Mouse (Mus musculus) embryonic facial prominence, embryonic 12.5 days (tissue): ENCODE results near the gene 2010300C02Rik. TPM values are rescaled to one million over a fixed set of nuclear protein-coding genes. Genes with fewer than 3 reads are reported as not detected.

ENCODE experiments used
- ATAC-seq: fragments of 200-750 bp; cut with Nextera tagmentation; 2 replicates; pipeline ENCODE4 v1.8.0; 2017; ENCODE audit not compliant: insufficient number of reproducible peaks, insufficient read depth, low FRiP score, low TSS enrichment
- H3K27ac ChIP-seq: fragments of 300-500 bp; sonication (generic); 2 replicates; pipeline ENCODE4 v1.5.1; 2016; ENCODE audit warnings: mild to moderate bottlenecking
- H3K27me3 ChIP-seq: fragments of 300-500 bp; sonication (generic); 2 replicates; pipeline ENCODE4 v1.6.1; 2016; ENCODE audit warnings: mild to moderate bottlenecking, moderate library complexity
- H3K36me3 ChIP-seq: fragments of 300-500 bp; sonication (generic); 2 replicates; pipeline ENCODE4 v1.6.1; 2016; ENCODE audit warnings: mild to moderate bottlenecking
- H3K4me1 ChIP-seq: fragments of 300-500 bp; sonication (generic); 2 replicates; pipeline ENCODE4 v1.6.1; 2016
- H3K4me2 ChIP-seq: fragments of 300-500 bp; sonication (generic); replicated peaks from 2 replicates; pipeline ENCODE4 v1.6.1; 2016; ENCODE audit warnings: mild to moderate bottlenecking, moderate library complexity
- H3K4me3 ChIP-seq: fragments of 300-500 bp; sonication (generic); 2 replicates; pipeline ENCODE4 v1.5.1; 2016; ENCODE audit warnings: mild to moderate bottlenecking
- H3K9ac ChIP-seq: fragments of 300-500 bp; sonication (generic); 2 replicates; pipeline ENCODE4 v1.6.1; 2016; ENCODE audit warnings: mild to moderate bottlenecking, moderate library complexity
- H3K9me3 ChIP-seq: fragments of 300-500 bp; sonication (generic); 2 replicates; pipeline ENCODE4 v1.6.1; 2016; ENCODE audit warnings: mild to moderate bottlenecking, moderate library complexity
- WGBS: fragments of 180-500 bp; shearing (Covaris S2); methylation state at CpG from one replicate; pipeline ENCODE4 v1.1.7; 2016; 5-methylcytosine and 5-hydroxymethylcytosine counted together
- polyA plus RNA-seq: library from polyadenylated mRNA; unstranded; fragments of >200 nt; fragmentation: Nextera tagmentation; extraction: Ambion mirVana; gene quantifications from 2 replicates; pipeline ENCODE4 v1.2.1, GENCODE M21; 2016

Gene 2010300C02Rik
- polyA plus RNA-seq = 2.0 and 2.3 TPM in 2 replicates

GRCm38 (mm10) chr1:37719761-37720640 is at the start of gene 2010300C02Rik:
2010300C02Rik (minus strand) TSS chr1:37720085.
- H3K9ac ChIP-seq = peak within 1 kb of the TSS; percentile 68
- H3K4me1 ChIP-seq = peaks cover 11% of the 10 kb centered on the region; the same call in 1 of the 2 replicates
- peak within 1 kb of the TSS; percentile 59 for H3K4me3 ChIP-seq
- H3K27ac ChIP-seq = no peak within 1 kb of the TSS
- H3K36me3 ChIP-seq = no peaks in the 10 kb centered on the region
- peak; percentile 83 for ATAC-seq
- peaks cover 33% of the 10 kb centered on the region for H3K27me3 ChIP-seq
- H3K4me2 ChIP-seq = peak within 1 kb of the TSS; percentile 99
- under 1% methylated on average over 55 of the region's 69 CpGs for WGBS
- H3K9me3 ChIP-seq = no peaks in the 10 kb centered on the region

- no peak overlapping the region for H3K4me3 ChIP-seq
- H3K27ac ChIP-seq = no peak overlapping the region
- H3K36me3 ChIP-seq = no peaks in the 10 kb centered on the region
- ATAC-seq = no peak
- H3K27me3 ChIP-seq = no peaks in the 10 kb centered on the region
- no peaks in the 10 kb centered on the region for H3K9me3 ChIP-seq
- H3K9ac ChIP-seq = no peak overlapping the region
- H3K4me1 ChIP-seq = no peaks in the 10 kb centered on the region
- H3K4me2 ChIP-seq = no peak overlapping the region
Observed at GRCm38 (mm10) chr1:37759407-37759806, 39.5 kb upstream of the 2010300C02Rik start.

DNA sequence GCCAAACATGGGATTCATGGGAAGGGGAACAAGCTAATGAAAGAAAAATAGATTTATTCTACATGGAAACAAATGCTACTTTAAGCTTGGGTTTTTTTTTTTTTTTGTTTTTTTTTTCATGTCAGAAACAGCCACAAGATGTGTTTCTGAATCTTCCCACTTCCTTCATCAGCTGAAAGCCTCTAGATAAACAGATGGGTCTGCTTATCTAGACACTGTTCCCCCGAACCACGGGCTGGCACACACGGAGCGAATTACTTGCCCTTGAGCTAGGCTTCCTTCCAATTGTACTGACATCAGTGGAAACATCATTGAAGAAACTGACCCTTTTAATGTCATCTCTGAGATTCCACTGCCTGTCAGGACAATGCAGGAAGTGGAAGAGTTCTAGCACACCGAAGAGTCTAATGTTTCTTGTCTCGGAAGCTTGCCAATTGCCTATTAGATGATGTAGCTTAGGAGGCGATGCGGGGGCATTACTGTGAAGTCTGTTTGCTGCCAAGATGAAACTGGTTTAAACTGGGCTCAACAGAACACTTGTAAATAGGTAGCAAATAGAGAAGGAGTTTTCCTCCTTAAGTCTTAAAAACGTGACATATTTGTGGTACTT is 24.9 kb upstream of the 2010300C02Rik start:
- WGBS = 77% methylated on average over 9 of the region's 9 CpGs

GRCm38 (mm10) chr1:37742602-37743270 is 22.9 kb upstream of the 2010300C02Rik start:
- Histone ChIP-seq H3K9ac (no peak overlapping the region), H3K27me3 (no peaks in the 10 kb centered on the region), H3K4me3 (no peak overlapping the region), H3K36me3 (no peaks in the 10 kb centered on the region), H3K9me3 (no peaks in the 10 kb centered on the region), H3K4me2 (0 out of 2 replicates have a peak overlapping the region, but pooled peaks have one; percentile 11), H3K27ac (no peak overlapping the region), H3K4me1 (no peaks in the 10 kb centered on the region)
- no peak for ATAC-seq
- 55% methylated on average over 14 of the region's 14 CpGs for WGBS

More for the DNA sequence above, 24.9 kb upstream of the 2010300C02Rik start:
- Histone ChIP-seq H3K36me3 (no peaks in the 10 kb centered on the region), H3K9ac (no peak overlapping the region), H3K27me3 (no peaks in the 10 kb centered on the region), H3K4me1 (no peaks in the 10 kb centered on the region), H3K27ac (no peak overlapping the region), H3K9me3 (no peaks in the 10 kb centered on the region), H3K4me3 (no peak overlapping the region), H3K4me2 (no peak overlapping the region)
- no peak for ATAC-seq

DNA sequence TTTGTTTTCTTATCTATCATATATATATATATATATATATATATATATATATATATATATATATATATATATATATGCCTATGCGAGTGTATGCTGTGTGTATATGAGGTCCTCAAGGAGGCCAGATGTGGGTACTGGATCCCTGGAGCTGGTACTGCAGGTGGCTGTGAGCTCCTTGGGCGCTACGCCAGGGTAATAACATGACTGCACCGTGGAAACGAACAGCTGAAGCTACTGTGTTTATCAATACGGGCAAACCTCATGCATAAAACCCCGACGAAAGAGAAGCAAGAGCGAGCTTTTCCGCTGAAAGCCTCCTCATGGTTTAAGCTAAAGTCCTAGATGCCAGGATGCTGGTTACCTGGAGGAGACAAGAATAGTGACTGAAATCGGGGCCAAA is 22.2 kb upstream of the 2010300C02Rik start:
- Histone ChIP-seq H3K27ac (no peak overlapping the region), H3K4me3 (no peak overlapping the region), H3K9me3 (no peaks in the 10 kb centered on the region), H3K4me1 (no peaks in the 10 kb centered on the region), H3K27me3 (no peaks in the 10 kb centered on the region), H3K4me2 (no peak overlapping the region), H3K36me3 (no peaks in the 10 kb centered on the region), H3K9ac (no peak overlapping the region)
- ATAC-seq = no peak
- WGBS = 92% methylated on average over 11 of the region's 11 CpGs

DNA sequence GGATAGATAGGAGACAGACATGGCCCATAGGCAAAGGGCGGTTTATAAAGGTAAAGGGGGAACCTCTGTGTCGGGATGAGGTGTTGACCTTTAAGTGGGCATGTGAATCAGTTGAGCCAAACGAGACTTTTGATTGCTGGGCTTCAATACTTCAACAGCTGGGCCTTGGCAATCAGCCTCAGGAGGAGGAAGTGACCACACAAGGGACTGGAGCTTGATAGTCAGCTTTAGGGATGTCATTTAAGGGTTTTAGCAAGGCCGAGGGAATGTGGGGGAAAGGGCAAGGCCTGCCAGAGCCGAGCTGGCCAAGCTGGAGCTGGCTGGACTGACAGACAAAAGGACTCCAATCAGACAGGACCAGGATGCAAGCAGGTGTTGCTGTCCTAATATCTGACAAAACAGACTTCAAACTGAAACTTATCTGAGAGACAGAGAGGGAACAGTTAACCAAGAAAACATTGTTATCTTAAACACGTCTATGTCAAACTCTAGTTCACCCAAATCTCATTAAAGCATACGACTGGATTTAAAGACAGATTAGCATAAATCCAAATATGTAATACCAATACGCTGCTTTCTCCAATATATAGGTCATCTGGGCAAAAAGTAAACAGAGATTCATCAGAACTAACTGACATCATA is 20.4 kb upstream of the 2010300C02Rik start:
- H3K36me3 ChIP-seq = no peaks in the 10 kb centered on the region
- no peak overlapping the region for H3K4me3 ChIP-seq
- no peaks in the 10 kb centered on the region for H3K27me3 ChIP-seq
- H3K4me2 ChIP-seq = no peak overlapping the region
- no peak overlapping the region for H3K27ac ChIP-seq
- H3K4me1 ChIP-seq = no peaks in the 10 kb centered on the region
- no peak for ATAC-seq
- no peak overlapping the region for H3K9ac ChIP-seq
- no peaks in the 10 kb centered on the region for H3K9me3 ChIP-seq
- 75% methylated on average over 8 of the region's 8 CpGs for WGBS

- no peak for ATAC-seq
- H3K27me3 ChIP-seq = no peaks in the 10 kb centered on the region
- WGBS = 57% methylated on average over 2 of the region's 2 CpGs
Observed at GRCm38 (mm10) chr1:37738895-37739294, 19.0 kb upstream of the 2010300C02Rik start.

GRCm38 (mm10) chr1:37737045-37737444 is 17.2 kb upstream of the 2010300C02Rik start:
- Histone ChIP-seq H3K36me3 (no peaks in the 10 kb centered on the region), H3K27ac (no peak overlapping the region), H3K4me3 (no peak overlapping the region), H3K4me2 (no peak overlapping the region), H3K9ac (no peak overlapping the region), H3K4me1 (no peaks in the 10 kb centered on the region), H3K9me3 (no peaks in the 10 kb centered on the region), H3K27me3 (no peaks in the 10 kb centered on the region)
- WGBS = 76% methylated on average over 4 of the region's 4 CpGs
- no peak for ATAC-seq

More at GRCm38 (mm10) chr1:37738895-37739294, 19.0 kb upstream of the 2010300C02Rik start:
- H3K4me1 ChIP-seq = no peaks in the 10 kb centered on the region
- H3K9me3 ChIP-seq = no peaks in the 10 kb centered on the region
- no peak overlapping the region for H3K4me2 ChIP-seq
- H3K36me3 ChIP-seq = no peaks in the 10 kb centered on the region
- no peak overlapping the region for H3K27ac ChIP-seq
- H3K4me3 ChIP-seq = no peak overlapping the region
- H3K9ac ChIP-seq = no peak overlapping the region

DNA sequence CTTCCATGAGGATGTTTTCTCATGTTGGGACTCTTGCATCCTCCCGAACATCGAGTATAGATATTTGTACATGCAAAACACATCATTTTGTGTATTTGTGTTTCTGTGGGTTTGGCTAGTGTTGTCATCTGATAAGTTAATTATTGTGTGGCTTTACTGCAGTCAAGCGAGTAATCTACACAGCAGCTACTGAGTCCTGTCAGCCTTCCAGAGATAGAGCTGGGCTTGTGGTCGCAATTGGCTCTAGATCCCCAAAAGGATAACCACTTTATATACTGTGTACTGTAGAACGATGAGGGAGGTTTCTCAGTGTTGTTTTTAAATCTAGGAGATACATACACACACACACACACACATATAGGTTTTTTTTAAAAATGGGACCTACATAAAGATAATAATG is 16.0 kb upstream of the 2010300C02Rik start:
- Histone ChIP-seq H3K4me2 (no peak overlapping the region), H3K27me3 (no peaks in the 10 kb centered on the region), H3K9ac (no peak overlapping the region), H3K4me1 (no peaks in the 10 kb centered on the region), H3K27ac (no peak overlapping the region), H3K4me3 (no peak overlapping the region), H3K9me3 (no peaks in the 10 kb centered on the region), H3K36me3 (no peaks in the 10 kb centered on the region)
- ATAC-seq = no peak
- WGBS = 90% methylated on average over 5 of the region's 5 CpGs

- Histone ChIP-seq H3K9ac (no peak overlapping the region), H3K4me2 (no peak overlapping the region), H3K9me3 (no peaks in the 10 kb centered on the region), H3K27ac (no peak overlapping the region), H3K27me3 (no peaks in the 10 kb centered on the region), H3K4me3 (no peak overlapping the region), H3K4me1 (no peaks in the 10 kb centered on the region), H3K36me3 (no peaks in the 10 kb centered on the region)
- no peak for ATAC-seq
- WGBS = 70% methylated on average over 7 of the region's 7 CpGs
Observed at GRCm38 (mm10) chr1:37734841-37735240, 15.0 kb upstream of the 2010300C02Rik start.

- H3K4me1 ChIP-seq = no peaks in the 10 kb centered on the region
- H3K4me2 ChIP-seq = no peak overlapping the region
- H3K27me3 ChIP-seq = no peaks in the 10 kb centered on the region
- H3K36me3 ChIP-seq = no peaks in the 10 kb centered on the region
- no peak overlapping the region for H3K4me3 ChIP-seq
- ATAC-seq = no peak
- H3K9me3 ChIP-seq = no peaks in the 10 kb centered on the region
- H3K27ac ChIP-seq = no peak overlapping the region
- 83% methylated on average over 8 of the region's 8 CpGs for WGBS
- no peak overlapping the region for H3K9ac ChIP-seq
Observed at GRCm38 (mm10) chr1:37729353-37729752, 9.5 kb upstream of the 2010300C02Rik start.
